Mouse (Mus musculus) limb, embryonic 12.5 days (tissue): ENCODE results near the gene Ppia. TPM values are rescaled to one million over a fixed set of nuclear protein-coding genes. Genes with fewer than 3 reads are reported as not detected.
"Not testable (repeated sequence)": the region's sequence is repeated elsewhere in the genome, so short reads cannot be mapped to it uniquely, and the experiment has no call there.

Experiments
- ATAC-seq: fragments of 200-750 bp; cut with Nextera tagmentation; 2 replicates; pipeline ENCODE4 v1.8.0; 2017; ENCODE audit warnings: low read depth, moderate TSS enrichment; ENCODE audit not compliant: insufficient number of reproducible peaks, insufficient read depth, low FRiP score, low TSS enrichment
- H3K27ac ChIP-seq: fragments of 300-500 bp; sonication (generic); 2 replicates; pipeline ENCODE4 v1.5.1; 2016; ENCODE audit warnings: mild to moderate bottlenecking, moderate library complexity
- H3K27me3 ChIP-seq: fragments of 300-500 bp; sonication (generic); 2 replicates; pipeline ENCODE4 v1.6.1; 2016; ENCODE audit warnings: mild to moderate bottlenecking, moderate library complexity
- H3K36me3 ChIP-seq: fragments of 300-500 bp; sonication (generic); 2 replicates; pipeline ENCODE4 v1.6.1; 2016; ENCODE audit warnings: mild to moderate bottlenecking, moderate library complexity
- H3K4me1 ChIP-seq: fragments of 300-500 bp; sonication (generic); replicated peaks from 2 replicates; pipeline ENCODE4 v1.6.1; 2016
- H3K4me2 ChIP-seq: fragments of 300-500 bp; sonication (generic); 2 replicates; pipeline ENCODE4 v1.6.1; 2016; ENCODE audit warnings: mild to moderate bottlenecking, moderate library complexity
- H3K4me3 ChIP-seq: fragments of 300-500 bp; sonication (generic); replicated peaks from 2 replicates; pipeline ENCODE4 v1.5.1; 2016; ENCODE audit warnings: mild to moderate bottlenecking
- H3K9ac ChIP-seq: fragments of 300-500 bp; sonication (generic); replicated peaks from 2 replicates; pipeline ENCODE4 v1.6.1; 2016; ENCODE audit warnings: mild to moderate bottlenecking, moderate library complexity
- H3K9me3 ChIP-seq: fragments of 300-500 bp; sonication (generic); 2 replicates; pipeline ENCODE4 v1.6.1; 2016; ENCODE audit warnings: mild to moderate bottlenecking, moderate library complexity
- WGBS: fragments of 180-500 bp; shearing (Covaris S2); methylation state at CpG from one replicate; pipeline ENCODE4 v1.1.7; 2016; 5-methylcytosine and 5-hydroxymethylcytosine counted together
- polyA plus RNA-seq: library from polyadenylated mRNA; unstranded; fragments of >200 nt; fragmentation: Nextera tagmentation; extraction: Ambion mirVana; gene quantifications from 2 replicates; pipeline ENCODE4 v1.2.1, GENCODE M21; 2016

The Ppia gene
- polyA plus RNA-seq, 1 experiment from 2014 or later: 5,882 TPM

DNA sequence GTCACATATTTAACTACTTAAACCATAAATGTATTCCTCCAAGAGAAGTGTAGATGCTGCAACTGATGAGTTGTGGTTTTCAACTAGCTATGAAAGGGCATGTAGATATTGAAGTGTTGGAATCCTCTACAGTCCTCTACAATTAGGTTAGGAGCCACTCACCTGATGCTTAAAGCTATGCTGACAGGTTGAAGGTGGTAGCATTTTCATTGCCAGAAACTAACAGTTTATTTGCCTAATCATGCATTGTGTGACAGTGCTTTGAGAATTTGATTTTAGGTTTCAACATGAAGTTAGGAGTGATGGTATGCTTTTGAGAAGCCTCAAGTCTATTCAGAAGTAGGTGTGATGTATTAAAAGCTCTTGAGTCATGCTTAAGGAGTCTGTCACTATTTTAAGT is 2.2 kb downstream of the Ppia start:
- Histone ChIP-seq H3K27ac (no peak overlapping the region), H3K9me3 (no peaks in the 10 kb centered on the region), H3K4me3 (peak overlapping the region; percentile 97), H3K4me2 (peak overlapping the region; percentile 90), H3K27me3 (no peaks in the 10 kb centered on the region), H3K4me1 (peaks cover 24% of the 10 kb centered on the region), H3K36me3 (peaks cover 49% of the 10 kb centered on the region), H3K9ac (peak overlapping the region; percentile 98; the same call in 1 of the 2 replicates)
- no peak for ATAC-seq

DNA sequence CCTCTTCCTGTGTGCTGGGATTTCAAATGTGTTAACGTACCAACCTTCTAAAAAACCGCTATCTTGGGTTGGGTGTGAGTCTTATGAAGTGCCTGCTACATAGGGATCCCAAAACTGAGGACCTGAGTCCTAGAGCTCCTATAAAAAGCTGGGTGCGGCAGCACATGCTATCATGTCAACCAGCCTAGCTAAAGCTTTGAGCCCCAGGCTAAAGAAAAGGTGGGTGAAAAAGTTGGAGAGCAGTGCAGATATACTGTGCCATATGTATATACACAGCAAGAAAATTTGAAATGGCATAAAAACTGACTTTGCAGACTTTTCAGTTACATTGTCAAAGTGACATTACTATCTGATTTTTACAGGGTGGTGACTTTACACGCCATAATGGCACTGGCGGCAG is 3.5 kb downstream of the Ppia start:
- H3K4me1 ChIP-seq: peaks cover 24% of the 10 kb centered on the region
- H3K9ac ChIP-seq: no peak overlapping the region
- peak overlapping the region; percentile 90 for H3K4me2 ChIP-seq
- no peak for ATAC-seq
- peaks cover 62% of the 10 kb centered on the region for H3K36me3 ChIP-seq
- H3K9me3 ChIP-seq: no peaks in the 10 kb centered on the region
- no peak overlapping the region for H3K27ac ChIP-seq
- no peak overlapping the region for H3K4me3 ChIP-seq
- no peaks in the 10 kb centered on the region for H3K27me3 ChIP-seq
- WGBS: 82% methylated on average over 5 of the region's 5 CpGs

DNA sequence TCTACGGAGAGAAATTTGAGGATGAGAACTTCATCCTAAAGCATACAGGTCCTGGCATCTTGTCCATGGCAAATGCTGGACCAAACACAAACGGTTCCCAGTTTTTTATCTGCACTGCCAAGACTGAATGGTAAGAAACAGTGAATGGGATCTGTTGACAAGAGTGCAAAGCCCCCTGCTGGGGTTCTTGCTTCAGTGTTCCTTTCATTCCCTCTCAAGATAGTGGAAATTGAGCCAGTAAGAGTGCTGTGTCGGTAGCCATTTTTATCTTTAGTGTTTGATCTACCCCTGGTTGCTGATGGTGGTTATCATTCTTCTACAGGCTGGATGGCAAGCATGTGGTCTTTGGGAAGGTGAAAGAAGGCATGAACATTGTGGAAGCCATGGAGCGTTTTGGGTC is 3.9 kb downstream of the Ppia start:
- H3K4me2 ChIP-seq, H3K4me3 ChIP-seq, H3K27me3 ChIP-seq, H3K9ac ChIP-seq, ATAC-seq, H3K27ac ChIP-seq, H3K9me3 ChIP-seq: not testable (repeated sequence)
- 84% methylated on average over 4 of the region's 4 CpGs for WGBS
- Histone ChIP-seq H3K36me3 (peaks cover 65% of the 10 kb centered on the region), H3K4me1 (peaks cover 24% of the 10 kb centered on the region)

DNA sequence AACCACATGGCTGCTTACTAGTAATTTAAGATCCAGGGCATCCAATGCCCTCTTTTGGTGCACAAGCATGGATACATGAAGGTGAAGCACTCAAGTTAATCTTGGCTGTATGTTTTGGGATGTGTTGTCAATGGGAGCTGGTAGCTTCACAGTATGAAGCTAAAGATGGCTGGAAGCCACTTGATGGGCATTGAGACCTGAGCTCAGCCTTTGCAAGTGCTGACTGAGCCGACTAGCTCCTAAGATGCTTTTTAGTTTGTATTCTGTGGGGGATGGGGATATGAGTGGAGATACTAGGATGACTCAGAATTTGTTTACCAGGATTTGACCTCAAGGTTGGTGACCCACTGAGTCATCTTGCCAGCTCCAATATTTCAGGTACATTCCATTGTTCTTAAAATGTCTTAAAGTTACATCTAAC is 5.0 kb downstream of the Ppia start:
- Histone ChIP-seq H3K4me1 (peaks cover 15% of the 10 kb centered on the region), H3K27ac (0 out of 2 replicates have a peak overlapping the region, but pooled peaks have one; percentile 30), H3K4me2 (no peak overlapping the region), H3K27me3 (no peaks in the 10 kb centered on the region), H3K36me3 (peaks cover 73% of the 10 kb centered on the region), H3K9ac (no peak overlapping the region), H3K4me3 (no peak overlapping the region), H3K9me3 (no peaks in the 10 kb centered on the region)
- ATAC-seq: no peak
- WGBS: 31% methylated on average over 1 of the region's 1 CpGs

DNA sequence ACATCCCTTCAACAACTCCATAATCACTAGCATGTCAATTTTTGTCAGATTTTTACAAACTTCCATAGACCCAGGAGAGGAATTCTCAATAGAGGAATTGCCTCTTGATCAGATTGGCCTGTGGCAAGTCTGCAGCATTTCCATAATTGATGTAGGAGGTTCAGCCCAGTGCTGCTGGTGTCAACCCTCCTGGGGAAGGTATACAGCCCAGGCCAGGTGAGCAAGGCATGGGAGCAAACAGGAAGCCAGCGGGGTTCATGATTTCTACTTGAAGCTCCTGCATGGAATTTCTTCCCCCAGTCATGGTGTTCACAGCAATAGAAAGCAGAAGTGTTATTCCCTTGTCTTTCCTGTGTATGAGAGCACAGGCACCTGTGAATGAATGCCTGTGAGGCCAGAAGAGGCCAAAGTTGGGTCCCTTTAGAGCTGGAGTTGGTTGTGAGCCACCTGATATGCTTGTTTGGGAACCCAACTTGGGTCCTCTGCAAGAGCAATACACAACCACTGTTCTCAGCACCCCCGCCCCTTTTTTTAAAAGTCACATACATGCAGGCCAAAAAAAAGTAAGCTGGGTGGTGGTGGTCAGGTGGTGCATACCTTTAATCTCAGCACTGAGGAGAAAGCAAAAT is 5.6 kb downstream of the Ppia start:
- Histone ChIP-seq H3K27ac (no peak overlapping the region), H3K4me2 (no peak overlapping the region), H3K4me3 (no peak overlapping the region), H3K36me3 (peaks cover 77% of the 10 kb centered on the region), H3K4me1 (peaks cover 15% of the 10 kb centered on the region), H3K27me3 (no peaks in the 10 kb centered on the region), H3K9me3 (no peaks in the 10 kb centered on the region), H3K9ac (no peak overlapping the region)
- ATAC-seq: no peak
- WGBS: 76% methylated on average over 2 of the region's 2 CpGs

DNA sequence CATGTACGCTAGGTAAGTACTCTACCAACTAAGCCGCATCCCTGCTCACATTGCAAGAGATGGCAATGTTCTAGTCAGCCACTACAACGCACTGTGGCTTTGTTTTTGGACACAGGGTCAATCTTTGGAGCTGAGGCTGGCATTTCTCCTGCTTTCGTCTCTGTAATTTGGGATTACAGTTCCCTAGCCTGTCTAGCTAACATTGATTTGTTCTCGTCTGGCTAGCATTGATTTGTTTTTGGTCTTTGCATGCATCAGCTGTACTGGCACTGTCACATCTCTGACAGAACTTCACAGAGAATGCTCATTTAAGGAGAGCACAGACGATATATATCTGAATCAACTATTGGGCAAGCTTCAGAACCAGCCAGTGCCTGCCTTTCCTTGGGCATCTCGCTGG is 14.9 kb downstream of the Ppia start:
- Histone ChIP-seq H3K9ac (no peak overlapping the region), H3K4me2 (no peak overlapping the region), H3K4me1 (no peaks in the 10 kb centered on the region), H3K9me3 (no peaks in the 10 kb centered on the region), H3K27ac (no peak overlapping the region), H3K36me3 (peaks cover 98% of the 10 kb centered on the region), H3K27me3 (no peaks in the 10 kb centered on the region), H3K4me3 (no peak overlapping the region)
- ATAC-seq: no peak
- WGBS: 96% methylated on average over 7 of the region's 7 CpGs

DNA sequence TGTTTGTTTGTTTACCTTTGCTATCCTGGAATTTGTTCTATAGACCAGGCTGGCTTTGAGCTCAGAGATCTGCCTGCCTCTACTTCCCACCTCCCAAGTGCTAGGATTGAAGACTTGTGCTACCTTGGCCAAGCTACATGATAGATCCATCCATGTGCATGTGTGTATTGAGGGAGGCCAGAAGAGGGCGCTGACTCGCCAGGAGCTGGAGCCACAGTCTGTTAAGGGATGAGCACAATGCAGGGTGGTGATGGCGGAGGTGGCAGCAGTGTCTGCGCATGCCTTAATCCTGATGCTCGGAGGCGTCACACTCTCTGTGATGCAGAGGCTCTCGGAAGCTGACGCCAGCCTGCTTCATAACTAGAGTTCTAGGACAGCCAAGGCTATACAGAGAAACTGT is 21.2 kb downstream of the Ppia start:
- no peak overlapping the region for H3K27ac ChIP-seq
- no peaks in the 10 kb centered on the region for H3K27me3 ChIP-seq
- H3K9ac ChIP-seq: no peak overlapping the region
- no peak overlapping the region for H3K4me2 ChIP-seq
- H3K4me1 ChIP-seq: no peaks in the 10 kb centered on the region
- ATAC-seq: no peak
- no peak overlapping the region for H3K4me3 ChIP-seq
- no peaks in the 10 kb centered on the region for H3K9me3 ChIP-seq
- H3K36me3 ChIP-seq: peaks cover 83% of the 10 kb centered on the region
- 72% methylated on average over 8 of the region's 8 CpGs for WGBS

DNA sequence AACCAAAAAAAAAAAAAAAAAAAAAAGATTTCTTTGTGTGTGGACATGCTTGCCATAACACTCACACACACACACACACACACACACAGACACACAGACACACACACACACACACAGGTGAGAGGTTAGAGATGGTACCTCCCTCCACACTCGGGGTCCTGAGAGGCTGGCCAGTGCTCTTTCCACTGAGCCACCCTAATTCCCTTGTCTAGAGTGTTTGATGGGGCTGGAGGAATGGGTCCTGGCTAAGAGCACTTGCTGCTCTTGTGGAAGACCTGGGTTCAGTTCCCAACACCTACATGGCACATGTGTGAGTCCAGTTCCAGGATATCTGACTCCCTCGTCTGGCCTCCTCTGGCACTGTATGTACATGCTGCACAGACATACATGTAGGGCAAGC is 22.4 kb downstream of the Ppia start:
- Histone ChIP-seq H3K27ac (no peak overlapping the region), H3K4me1 (no peaks in the 10 kb centered on the region), H3K9me3 (no peaks in the 10 kb centered on the region), H3K27me3 (no peaks in the 10 kb centered on the region), H3K9ac (no peak overlapping the region), H3K36me3 (peaks cover 73% of the 10 kb centered on the region), H3K4me2 (no peak overlapping the region), H3K4me3 (no peak overlapping the region)
- no peak for ATAC-seq
- WGBS: 86% methylated on average over 2 of the region's 2 CpGs

DNA sequence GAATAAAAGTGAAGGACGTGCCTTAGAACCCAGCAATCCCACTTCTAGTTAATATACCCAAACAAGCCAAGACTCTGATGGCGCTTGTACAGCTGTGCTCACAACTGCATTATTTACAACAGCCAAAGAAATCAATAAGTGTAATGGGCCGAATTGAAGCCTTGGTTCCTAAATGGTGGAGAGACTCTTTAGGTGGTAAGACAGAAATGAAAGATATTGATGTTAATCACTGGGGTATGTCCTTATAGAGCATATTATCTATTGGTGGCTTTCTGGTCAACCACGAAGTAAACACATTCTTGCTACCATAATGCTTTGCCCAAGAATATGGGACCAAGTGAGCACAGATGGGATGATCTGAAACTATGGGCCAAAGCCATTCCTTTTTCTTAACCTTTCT is 24.9 kb downstream of the Ppia start:
- Histone ChIP-seq H3K27me3 (no peaks in the 10 kb centered on the region), H3K4me3 (no peak overlapping the region), H3K9me3 (no peaks in the 10 kb centered on the region), H3K36me3 (peaks cover 48% of the 10 kb centered on the region), H3K27ac (no peak overlapping the region), H3K9ac (no peak overlapping the region), H3K4me1 (no peaks in the 10 kb centered on the region; the same call in 1 of the 2 replicates), H3K4me2 (no peak overlapping the region)
- WGBS: 96% methylated on average over 4 of the region's 4 CpGs
- no peak for ATAC-seq

DNA sequence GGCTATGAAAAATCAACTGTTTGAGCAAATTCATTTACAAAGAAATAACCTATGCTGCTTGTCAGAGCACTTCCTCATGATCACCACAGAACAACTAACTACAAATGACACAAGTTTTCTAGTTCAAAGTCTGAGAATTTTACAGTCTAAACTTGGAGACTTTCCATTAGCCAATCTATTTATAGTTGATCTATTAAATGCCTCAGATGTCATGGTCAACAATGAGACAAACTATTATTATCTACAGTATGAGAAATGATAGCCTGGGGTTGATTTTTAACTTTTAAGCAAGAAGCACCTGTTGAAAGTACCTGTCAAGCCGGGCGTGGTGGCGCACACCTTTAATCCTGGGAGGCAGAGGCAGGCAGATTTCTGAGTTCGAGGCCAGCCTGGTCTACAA is 27.3 kb downstream of the Ppia start:
- no peak overlapping the region for H3K4me3 ChIP-seq
- no peak overlapping the region for H3K9ac ChIP-seq
- no peak for ATAC-seq
- 94% methylated on average over 4 of the region's 4 CpGs for WGBS
- H3K4me1 ChIP-seq: no peaks in the 10 kb centered on the region; the same call in 1 of the 2 replicates
- peaks cover 25% of the 10 kb centered on the region for H3K36me3 ChIP-seq
- no peak overlapping the region for H3K4me2 ChIP-seq
- H3K27me3 ChIP-seq: no peaks in the 10 kb centered on the region
- no peak overlapping the region for H3K27ac ChIP-seq
- H3K9me3 ChIP-seq: no peaks in the 10 kb centered on the region

DNA sequence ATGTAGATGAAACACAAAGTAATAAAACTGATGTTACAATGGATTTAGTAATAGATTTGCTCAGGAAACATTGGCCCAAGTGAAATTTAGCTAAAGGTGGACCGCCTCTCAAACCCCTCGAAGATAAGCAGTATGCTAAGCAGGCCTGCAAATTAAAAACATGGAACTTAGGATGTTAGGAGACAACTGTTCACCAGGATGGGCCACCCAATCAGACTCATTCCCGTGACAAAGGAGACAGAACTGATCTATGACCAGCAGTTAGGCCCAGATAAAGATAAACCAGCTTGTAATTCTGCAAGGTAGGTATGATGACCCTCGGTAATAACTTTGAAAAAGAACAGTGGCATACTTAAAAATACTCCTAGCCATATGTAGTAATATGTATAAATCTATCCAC is 27.9 kb downstream of the Ppia start:
- Histone ChIP-seq H3K9ac (peak overlapping the region; percentile 89), H3K27me3 (no peaks in the 10 kb centered on the region), H3K36me3 (peaks cover 19% of the 10 kb centered on the region), H3K4me3 (peak overlapping the region; percentile 70), H3K4me1 (no peaks in the 10 kb centered on the region; the same call in 1 of the 2 replicates), H3K4me2 (peak overlapping the region; percentile 81), H3K27ac (no peak overlapping the region; the same call in 1 of the 2 replicates), H3K9me3 (no peaks in the 10 kb centered on the region)
- ATAC-seq: no peak
- 63% methylated on average over 4 of the region's 4 CpGs for WGBS

DNA sequence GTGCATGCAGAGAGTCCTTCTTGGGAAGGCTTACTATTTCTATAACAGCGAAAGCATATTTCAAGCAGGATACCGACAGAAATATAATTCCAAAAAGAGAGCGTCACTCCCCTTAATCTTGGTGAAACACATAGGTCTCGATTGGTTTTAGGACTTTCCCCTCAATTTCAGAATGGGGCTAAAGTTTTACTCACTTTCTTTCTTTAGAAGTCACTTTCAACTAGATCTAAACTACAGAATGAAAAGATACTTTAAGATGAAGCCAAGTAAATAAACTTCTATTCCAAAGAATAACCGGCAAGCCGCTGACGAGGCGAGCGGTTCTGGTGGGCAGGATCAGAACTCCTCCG is 28.5 kb downstream of the Ppia start:
- Histone ChIP-seq H3K4me3 (peak overlapping the region; percentile 70), H3K9ac (peak overlapping the region; percentile 89), H3K4me1 (no peaks in the 10 kb centered on the region; the same call in 1 of the 2 replicates), H3K4me2 (peak overlapping the region; percentile 81), H3K9me3 (no peaks in the 10 kb centered on the region), H3K27ac (peak overlapping the region; percentile 97), H3K36me3 (peaks cover 13% of the 10 kb centered on the region), H3K27me3 (no peaks in the 10 kb centered on the region)
- no peak for ATAC-seq
- WGBS: 1% methylated on average over 10 of the region's 10 CpGs
